Mouse (Mus musculus) layer of hippocampus, adult 9-10 months (tissue): ENCODE measurements at regions not wholly inside any gene's neighbourhood (a gene's known extent, or its start where the extent isn't known, plus 50 kb on each side); places are given as distances from the start of the nearest gene placed in this dataset.

ENCODE experiments used
- DNase-seq: peaks from one replicate; pipeline ENCODE4 v3.0.0; 2022; ENCODE audit warnings: low spot score

- no peak for DNase-seq
Observed at GRCm38 (mm10) chr14:80083724-80084123, 99.8 kb downstream of the Olfm4 start.

- no peak for DNase-seq
Observed at GRCm38 (mm10) chr14:80097238-80097637, 113.4 kb downstream of the Olfm4 start.

- no peak for DNase-seq
Observed at GRCm38 (mm10) chr14:80113115-80113687, 129.3 kb downstream of the Olfm4 start.

GRCm38 (mm10) chr14:80114326-80114725 lies 130.4 kb downstream of the Olfm4 start:
- DNase-seq = no peak

- peak; percentile 37 for DNase-seq
Observed at GRCm38 (mm10) chr14:80125156-80125555, 141.3 kb downstream of the Olfm4 start.

- DNase-seq = peak; percentile 25
Observed at GRCm38 (mm10) chr14:80128181-80128580, 144.3 kb downstream of the Olfm4 start.

- no peak for DNase-seq
Observed at GRCm38 (mm10) chr14:80137541-80137940, 153.7 kb downstream of the Olfm4 start.

GRCm38 (mm10) chr14:80138991-80139791 lies 155.3 kb downstream of the Olfm4 start:
- no peak for DNase-seq

- no peak for DNase-seq
Observed at GRCm38 (mm10) chr14:80157002-80157401, 173.1 kb downstream of the Olfm4 start.

- DNase-seq = no peak
Observed at GRCm38 (mm10) chr14:80169211-80169610, 185.3 kb downstream of the Olfm4 start.

- no peak for DNase-seq
Observed at GRCm38 (mm10) chr14:80170450-80171180, 186.7 kb downstream of the Olfm4 start.

GRCm38 (mm10) chr14:80172799-80173484 lies 189.1 kb downstream of the Olfm4 start:
- DNase-seq = no peak

- no peak for DNase-seq
Observed at GRCm38 (mm10) chr14:80176464-80176863, 192.6 kb downstream of the Olfm4 start.

- DNase-seq = no peak
Observed at GRCm38 (mm10) chr14:80195041-80195440, 211.2 kb downstream of the Olfm4 start.

- DNase-seq = peak; percentile 35
Observed at GRCm38 (mm10) chr14:80212916-80213315, 229.0 kb downstream of the Olfm4 start.

- DNase-seq = no peak
Observed at GRCm38 (mm10) chr14:80213666-80214065, 229.8 kb downstream of the Olfm4 start.

- DNase-seq = no peak
Observed at GRCm38 (mm10) chr14:80215960-80216552, 232.2 kb downstream of the Olfm4 start.

- DNase-seq = no peak
Observed at GRCm38 (mm10) chr14:80232066-80232465, 248.2 kb downstream of the Olfm4 start.

- no peak for DNase-seq
Observed at GRCm38 (mm10) chr14:80232976-80233375, 249.1 kb downstream of the Olfm4 start.

GRCm38 (mm10) chr14:80237136-80237535 lies 253.3 kb downstream of the Olfm4 start:
- no peak for DNase-seq

- DNase-seq = no peak
Observed at GRCm38 (mm10) chr14:80237552-80237951, 253.7 kb downstream of the Olfm4 start.
